Mouse (Mus musculus) limb, embryonic 14.5 days (tissue): ENCODE data around the gene Ankrd22. TPM values are rescaled to one million over a fixed set of nuclear protein-coding genes. Genes with fewer than 3 reads are reported as not detected.

Source experiments
- ATAC-seq: fragments of 200-750 bp; cut with Nextera tagmentation; 2 replicates; pipeline ENCODE4 v1.8.0; 2017; ENCODE audit warnings: low read depth, moderate number of reproducible peaks, moderate TSS enrichment; ENCODE audit not compliant: low FRiP score
- DNase-seq: peaks from one replicate; pipeline ENCODE4 v3.0.0-alpha.2; 2015; ENCODE audit warnings: low spot score
- H3K27ac ChIP-seq: fragments of 300-500 bp; sonication (generic); replicated peaks from 2 replicates; pipeline ENCODE4 v1.5.1; 2014; ENCODE audit warnings: low read depth, mild to moderate bottlenecking, low read length, moderate library complexity, mixed read lengths
- H3K27me3 ChIP-seq: fragments of 300-500 bp; sonication (generic); 2 replicates; pipeline ENCODE4 v1.6.1; 2014; ENCODE audit warnings: low read length, mixed read lengths; ENCODE audit not compliant: control insufficient read depth, insufficient read depth
- H3K36me3 ChIP-seq: fragments of 300-500 bp; sonication (generic); 2 replicates; pipeline ENCODE4 v1.6.1; 2014; ENCODE audit warnings: mild to moderate bottlenecking, low read length, moderate library complexity, mixed read lengths; ENCODE audit not compliant: control insufficient read depth, insufficient read depth
- H3K4me1 ChIP-seq: fragments of 300-500 bp; sonication (generic); 2 replicates; pipeline ENCODE4 v1.6.1; 2014; ENCODE audit warnings: antibody characterized with exemption, low read length, mixed read lengths; ENCODE audit not compliant: control insufficient read depth, insufficient read depth
- H3K4me2 ChIP-seq: fragments of 300-500 bp; sonication (generic); replicated peaks from 2 replicates; pipeline ENCODE4 v1.6.1; 2014; ENCODE audit warnings: low read depth, mild to moderate bottlenecking, low read length, moderate library complexity; ENCODE audit not compliant: severe bottlenecking
- H3K4me3 ChIP-seq: fragments of 300-500 bp; sonication (generic); replicated peaks from 2 replicates; pipeline ENCODE4 v1.5.1; 2014; ENCODE audit warnings: low read length
- H3K9ac ChIP-seq: fragments of 300-500 bp; sonication (generic); 2 replicates; pipeline ENCODE4 v1.6.1; 2014; ENCODE audit warnings: mild to moderate bottlenecking, low read depth, low read length, moderate library complexity; ENCODE audit not compliant: severe bottlenecking
- H3K9me3 ChIP-seq: fragments of 300-500 bp; sonication (generic); 2 replicates; pipeline ENCODE4 v1.6.1; 2016; ENCODE audit warnings: low read length; ENCODE audit not compliant: control insufficient read depth
- POLR2A ChIP-seq: fragments of 200-500 bp; IDR thresholded peaks from 2 replicates; pipeline ENCODE4 v1.8.0; 2012; ENCODE audit warnings: inconsistent platforms, mild to moderate bottlenecking, moderate library complexity, borderline replicate concordance; ENCODE audit not compliant: insufficient read depth, insufficient read length; ENCODE audit errors: extremely low read depth
- whole genome bisulfite sequencing: fragments of 180-500 bp; shearing (Covaris S2); extraction: QIAGEN DNeasy Blood & Tissue Kit; methylation state at CpG from one replicate; pipeline ENCODE4 v1.1.7; 2014; 5-methylcytosine and 5-hydroxymethylcytosine counted together
- polyA plus RNA-seq, 2 experiments: library from polyadenylated mRNA; depleted of rRNA in 1 of 2; stranded (reverse) in 1 of 2; unstranded in 1 of 2; fragments of >200 nt; fragmentation: Nextera tagmentation in 1 of 2; extraction: Ambion mirVana in 1 of 2; gene quantifications; 2 replicates each; pipeline versions ENCODE4 v1.2.1 to v1.2.3; 2012 to 2014

The Ankrd22 gene
- polyA plus RNA-seq (2012; rRNA removed) (3.1 and 4.9 TPM in 2 replicates), polyA plus RNA-seq (2014; fragmentation: Nextera tagmentation; extraction: Ambion mirVana) (7.5 and 8.9 TPM in 2 replicates)

DNA sequence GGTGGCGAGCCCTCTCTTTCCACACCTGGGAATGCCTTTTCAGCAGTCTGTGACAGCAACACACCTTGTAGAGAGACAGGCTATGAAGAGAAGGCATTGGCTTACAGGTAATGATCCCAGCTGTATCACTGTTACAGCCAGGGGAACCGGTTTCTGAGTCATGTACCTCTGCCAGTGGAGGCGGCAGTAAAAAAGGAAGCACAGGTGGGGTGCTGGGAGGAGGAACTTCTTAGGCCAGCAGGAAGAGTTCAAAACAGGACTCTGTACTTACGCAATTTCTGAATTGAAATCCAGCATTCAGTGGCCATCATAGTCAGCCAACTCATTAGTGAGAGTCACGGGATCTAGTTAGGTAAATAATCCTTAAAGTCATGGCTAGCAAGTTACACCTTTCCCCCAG is at the start of gene Ankrd22:
Gene Ankrd22 (minus strand): TSS at position 163 of the 400 bp plus-strand sequence.
- Histone ChIP-seq H3K4me2 (no peak within 1 kb of the TSS), H3K4me3 (no peak within 1 kb of the TSS), H3K36me3 (no peaks in the 10 kb centered on the region), H3K9ac (no peak within 1 kb of the TSS), H3K27ac (no peak within 1 kb of the TSS), H3K4me1 (no peaks in the 10 kb centered on the region), H3K27me3 (no peaks in the 10 kb centered on the region), H3K9me3 (no peaks in the 10 kb centered on the region)
- WGBS, result 51% methylated on average over 5 of the region's 5 CpGs
- DNase-seq, result no peak
- ATAC-seq, result no peak
- no peak for TF ChIP-seq POLR2A

DNA sequence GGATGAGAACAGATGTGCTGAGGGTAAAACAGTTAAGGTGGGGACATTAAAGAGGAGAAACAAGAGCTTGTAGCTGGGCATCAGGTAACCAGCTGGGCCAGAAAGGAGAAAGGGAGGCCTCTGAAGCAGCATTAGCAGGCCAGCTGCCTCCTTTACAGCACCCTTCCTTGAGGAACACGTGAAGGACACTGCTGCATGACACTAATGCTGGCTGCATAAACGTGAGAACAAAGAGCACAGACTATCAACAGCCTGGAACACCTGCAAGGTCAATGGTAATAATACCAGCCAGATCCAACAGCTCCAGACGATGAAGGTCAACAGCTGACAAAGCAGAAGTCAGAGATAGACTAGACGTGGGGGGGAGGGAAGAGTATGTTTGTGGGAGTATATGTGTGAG is 48.3 kb upstream of the Ankrd22 start:
- no peak for TF ChIP-seq POLR2A
- Histone ChIP-seq H3K9me3 (no peaks in the 10 kb centered on the region), H3K4me3 (no peak overlapping the region), H3K4me2 (no peak overlapping the region), H3K36me3 (no peaks in the 10 kb centered on the region), H3K4me1 (peaks cover 4% of the 10 kb centered on the region; the same call in 1 of the 2 replicates), H3K27me3 (no peaks in the 10 kb centered on the region), H3K9ac (no peak overlapping the region), H3K27ac (no peak overlapping the region)
- WGBS, result 60% methylated on average over 4 of the region's 4 CpGs
- DNase-seq (no peak), ATAC-seq (no peak)

DNA sequence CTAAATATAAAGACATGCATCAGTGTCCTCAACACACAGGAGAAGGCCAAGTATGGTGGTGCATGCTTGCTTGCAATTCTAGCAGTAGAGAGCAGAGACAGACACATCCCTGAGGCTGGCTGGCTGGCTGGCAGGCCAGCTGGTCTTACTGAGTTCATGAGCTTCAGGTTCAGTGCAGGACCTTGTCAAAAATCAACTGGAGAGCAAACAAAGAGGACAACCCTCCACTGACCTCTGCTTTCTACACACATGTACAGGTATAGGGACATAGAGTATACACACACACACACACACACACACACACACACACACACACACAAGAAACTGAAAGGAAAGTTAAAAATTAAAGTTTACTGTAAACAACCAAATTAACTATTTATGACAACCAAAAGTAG is 47.4 kb upstream of the Ankrd22 start:
- no peak overlapping the region for H3K4me3 ChIP-seq
- H3K9ac ChIP-seq, result no peak overlapping the region
- no peak overlapping the region for H3K4me2 ChIP-seq
- H3K9me3 ChIP-seq, result no peaks in the 10 kb centered on the region
- H3K36me3 ChIP-seq, result no peaks in the 10 kb centered on the region
- peaks cover 4% of the 10 kb centered on the region; the same call in 1 of the 2 replicates for H3K4me1 ChIP-seq
- no peak overlapping the region for H3K27ac ChIP-seq
- no peak for ATAC-seq
- no peak for TF ChIP-seq POLR2A
- no peaks in the 10 kb centered on the region for H3K27me3 ChIP-seq
- DNase-seq, result no peak

DNA sequence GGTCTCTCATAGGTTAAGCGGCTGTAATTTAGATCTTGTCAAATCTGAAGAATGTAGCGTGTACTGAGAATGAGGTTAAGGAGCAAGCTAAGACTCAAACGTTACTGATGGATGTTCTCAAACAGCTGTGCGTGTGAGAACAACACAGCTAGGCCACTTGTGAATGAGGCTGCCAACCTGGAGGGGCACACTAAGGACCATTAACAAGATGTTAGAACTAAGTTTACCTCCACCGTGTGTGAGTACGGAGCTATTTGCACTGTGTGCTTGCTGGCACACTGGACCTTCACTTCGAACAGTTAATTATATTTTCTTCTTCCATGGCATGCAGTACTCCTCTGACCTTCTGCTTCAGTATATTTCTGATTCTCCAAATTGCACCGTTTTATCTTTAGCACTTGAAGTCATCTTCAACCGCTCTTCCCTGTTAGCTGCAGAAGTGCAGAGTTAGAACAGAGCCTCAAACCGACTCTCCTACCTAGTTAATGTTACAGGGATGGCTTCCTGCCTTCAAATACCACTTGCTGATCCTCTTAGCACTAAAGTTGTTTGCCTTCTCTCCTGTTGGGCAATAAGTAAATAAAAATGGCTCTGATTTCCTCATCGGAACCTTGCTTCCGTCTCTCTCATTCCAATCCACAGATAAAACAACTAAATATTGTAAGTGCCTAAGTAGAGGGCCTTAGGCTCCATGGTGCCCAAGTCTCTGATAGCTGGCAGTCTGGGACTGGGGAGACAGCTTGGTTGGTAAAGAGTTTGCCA is 46.8 kb upstream of the Ankrd22 start:
- no peaks in the 10 kb centered on the region for H3K27me3 ChIP-seq
- H3K4me2 ChIP-seq, result no peak overlapping the region
- 85% methylated on average over 12 of the region's 12 CpGs for WGBS
- no peak overlapping the region for H3K4me3 ChIP-seq
- no peaks in the 10 kb centered on the region for H3K36me3 ChIP-seq
- no peak for DNase-seq
- TF ChIP-seq POLR2A, result no peak
- H3K9me3 ChIP-seq, result no peaks in the 10 kb centered on the region
- no peak overlapping the region for H3K9ac ChIP-seq
- no peak overlapping the region for H3K27ac ChIP-seq
- no peak for ATAC-seq
- peaks cover 4% of the 10 kb centered on the region; the same call in 1 of the 2 replicates for H3K4me1 ChIP-seq

DNA sequence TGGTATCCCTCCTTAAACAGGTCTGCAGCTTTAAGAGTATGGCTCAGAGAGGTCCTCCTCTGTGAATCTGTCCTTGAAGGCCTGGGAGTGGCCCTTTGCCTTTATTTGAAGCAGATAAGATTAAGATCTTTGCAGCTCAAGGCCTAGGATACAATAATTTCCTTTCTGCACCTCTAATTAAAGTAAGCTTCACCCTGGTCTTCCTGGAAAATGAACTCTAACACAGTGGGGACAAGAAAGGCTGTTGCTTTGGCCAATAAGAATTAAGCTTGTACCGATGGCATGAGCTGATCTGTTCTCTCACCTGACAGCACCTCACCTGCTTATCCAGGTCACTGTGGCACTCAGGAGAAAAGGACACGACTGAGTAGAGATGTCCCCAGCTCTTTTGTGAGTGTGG is 45.0 kb upstream of the Ankrd22 start:
- no peak overlapping the region for H3K9ac ChIP-seq
- TF ChIP-seq POLR2A, result no peak
- H3K27me3 ChIP-seq, result no peaks in the 10 kb centered on the region
- ATAC-seq, result no peak
- H3K4me1 ChIP-seq, result no peaks in the 10 kb centered on the region; the same call in 1 of the 2 replicates
- H3K4me2 ChIP-seq, result no peak overlapping the region
- no peak overlapping the region for H3K27ac ChIP-seq
- whole genome bisulfite sequencing, result 63% methylated on average over 2 of the region's 2 CpGs
- no peaks in the 10 kb centered on the region for H3K9me3 ChIP-seq
- no peak for DNase-seq
- no peak overlapping the region for H3K4me3 ChIP-seq
- no peaks in the 10 kb centered on the region for H3K36me3 ChIP-seq
